Mouse (Mus musculus): Measurements from ENCODE around the gene Rbms2.
A peak's percentile ranks its signal among the peaks of the same experiment; 100 is the strongest.
"Not testable (repeated sequence)": the region's sequence is repeated elsewhere in the genome, so short reads cannot be mapped to it uniquely, and the experiment has no call there.

Gene Rbms2

GRCm38 (mm10) chr10:128090651-128091563 lies 89.2 kb downstream of the Rbms2 start:
- DNase-seq = peak; percentile 90

DNA sequence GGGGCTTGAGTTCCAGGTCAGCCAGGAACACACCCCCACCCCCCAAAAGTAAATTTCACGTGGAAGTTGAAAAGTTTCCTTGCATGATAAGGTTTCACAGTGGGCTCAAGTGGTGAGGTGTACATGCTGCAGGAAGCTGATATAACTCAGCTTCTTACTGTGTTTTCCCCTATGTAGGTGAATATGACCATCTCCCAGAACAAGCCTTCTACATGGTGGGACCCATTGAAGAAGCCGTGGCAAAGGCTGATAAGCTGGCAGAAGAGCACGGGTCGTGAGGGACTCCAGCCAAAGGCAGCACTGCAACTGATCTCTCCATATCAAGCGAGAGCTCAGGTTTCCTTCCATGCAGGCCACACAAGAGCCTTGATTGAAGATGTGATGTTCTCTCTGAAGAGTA lies 90.3 kb downstream of the Rbms2 start:
- no peak for DNase-seq

GRCm38 (mm10) chr10:128088181-128088580 lies 91.9 kb downstream of the Rbms2 start:
- DNase-seq = no peak

DNA sequence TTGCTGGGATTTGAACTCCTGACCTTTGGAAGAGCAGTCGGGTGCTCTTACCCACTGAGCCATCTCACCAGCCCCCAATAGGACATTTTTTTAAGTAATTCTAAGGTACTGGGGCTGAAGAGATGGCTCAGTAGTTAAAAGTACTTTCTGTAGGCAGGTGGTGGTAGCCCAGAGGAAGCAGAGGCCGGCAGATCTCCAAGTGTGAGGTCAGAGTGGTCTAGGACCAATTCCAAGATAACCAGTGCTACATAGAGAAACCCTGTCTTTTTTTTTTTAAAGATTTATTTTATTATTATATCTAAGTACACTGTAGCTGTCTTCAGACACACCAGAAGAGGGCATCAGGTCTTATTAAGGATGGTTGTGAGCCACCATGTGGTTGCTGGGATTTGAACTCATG lies 92.9 kb downstream of the Rbms2 start:
- DNase-seq = not testable (repeated sequence)

DNA sequence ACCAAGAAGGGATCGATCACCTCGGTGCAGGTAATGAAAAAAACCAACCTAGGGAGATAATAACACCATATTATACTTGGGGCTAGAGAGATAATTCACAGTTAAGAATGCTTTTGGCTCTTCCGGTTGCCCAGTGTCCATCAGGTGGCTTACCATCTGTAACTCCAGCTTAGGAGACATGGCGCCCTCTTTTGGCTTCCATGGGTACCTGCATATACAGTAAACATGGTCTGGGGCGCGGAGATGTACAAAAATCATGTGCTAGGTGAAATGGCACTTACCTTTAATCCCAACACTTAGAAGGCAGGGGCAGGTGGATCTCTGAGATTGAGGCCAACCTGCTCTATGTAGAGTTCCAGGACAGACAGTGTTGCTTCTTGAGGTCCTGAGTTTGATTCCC lies 93.7 kb downstream of the Rbms2 start:
- peak; percentile 33 for DNase-seq

GRCm38 (mm10) chr10:128084160-128084559 lies 95.9 kb downstream of the Rbms2 start:
- no peak for DNase-seq

- DNase-seq = peak; percentile 39
Observed at GRCm38 (mm10) chr10:128083688-128084087, 96.4 kb downstream of the Rbms2 start.

DNA sequence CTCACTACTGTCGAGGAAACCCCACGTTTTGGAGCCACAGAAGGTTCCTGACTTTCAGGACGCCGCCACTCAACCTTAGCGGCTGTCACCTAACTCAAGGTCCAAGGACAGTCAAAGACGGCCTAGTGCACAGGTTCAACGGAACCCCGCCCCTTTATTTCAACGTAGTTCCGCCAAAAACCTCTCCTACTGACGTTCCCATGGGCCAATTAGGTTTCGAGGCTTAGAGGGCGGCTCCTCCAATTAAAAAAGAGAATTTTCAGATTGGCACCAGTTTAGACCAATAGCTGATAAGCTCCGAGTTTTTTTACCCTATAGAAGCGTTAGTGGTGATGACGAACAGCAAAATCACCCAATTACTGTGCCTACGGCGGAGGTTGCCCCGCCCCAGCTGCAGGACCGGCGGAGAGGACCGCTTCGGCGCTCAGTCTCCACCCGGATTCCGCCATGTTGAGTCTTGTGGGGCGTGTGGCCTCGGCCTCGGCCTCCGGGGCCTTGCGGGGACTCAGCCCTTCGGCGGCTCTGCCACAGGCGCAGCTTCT lies 97.1 kb downstream of the Rbms2 start, which contains the start of gene Atp5b:
TSS of gene Atp5b (plus strand) at position 394 of the 542 bp plus-strand sequence.
- DNase-seq = peak; percentile 97

GRCm38 (mm10) chr10:128082477-128082808 lies 97.7 kb downstream of the Rbms2 start:
- DNase-seq = no peak

DNA sequence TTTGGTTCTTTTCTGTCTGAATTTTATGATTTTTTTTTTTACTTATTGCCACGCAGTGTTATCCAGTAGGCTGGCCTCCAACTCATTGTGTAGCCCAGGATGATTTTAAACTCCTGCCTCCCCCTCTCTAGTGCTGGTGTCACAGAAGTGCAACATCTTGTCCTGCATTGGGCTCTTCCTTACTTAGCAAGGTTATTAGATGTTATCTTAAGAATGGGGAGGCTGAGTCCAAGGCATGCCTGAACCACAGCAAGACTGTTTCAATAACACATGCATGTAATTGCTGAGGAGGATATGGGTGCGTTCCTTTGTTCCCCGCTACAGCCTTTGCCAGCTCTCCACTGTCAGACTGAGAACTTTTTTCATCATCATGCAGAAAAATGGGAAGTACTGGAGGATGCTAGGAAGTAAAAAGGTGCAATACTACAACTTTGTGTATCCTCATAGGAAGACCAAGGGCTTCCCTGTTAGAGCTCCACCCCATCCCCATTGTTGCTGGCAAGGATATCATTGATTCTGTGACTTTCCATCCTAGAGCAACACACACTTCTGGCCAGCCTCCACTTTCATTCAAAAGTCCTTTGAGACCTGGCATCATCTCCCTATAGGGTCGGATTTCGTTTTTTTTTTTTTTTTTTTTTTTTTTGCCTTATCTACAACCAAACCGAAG lies 98.2 kb downstream of the Rbms2 start:
- DNase-seq = no peak

Measured in kidney, adult 18-20 months (tissue).